Mouse (Mus musculus): ENCODE measurements at regions not wholly inside any gene's neighbourhood (a gene's known extent, or its start where the extent isn't known, plus 50 kb on each side); places are given as distances from the start of the nearest gene placed in this dataset.

- DNase-seq = peak in 1 of 2 experiments; percentile 5
Measured at GRCm38 (mm10) chr10:65244527-65244926, 1154.5 kb upstream of the Lrrtm3 start.

- no peak for DNase-seq
Measured at GRCm38 (mm10) chr10:65224130-65224529, 1134.1 kb upstream of the Lrrtm3 start.

- no peak for DNase-seq
Measured at GRCm38 (mm10) chr10:65221181-65221580, 1131.1 kb upstream of the Lrrtm3 start.

- no peak for DNase-seq
Measured at GRCm38 (mm10) chr10:65219251-65219650, 1129.2 kb upstream of the Lrrtm3 start.

GRCm38 (mm10) chr10:65216226-65216625 is 1126.1 kb upstream of the Lrrtm3 start:
- DNase-seq = no peak

- DNase-seq = no peak
Measured at GRCm38 (mm10) chr10:65215206-65215605, 1125.1 kb upstream of the Lrrtm3 start.

- no peak for DNase-seq
Measured at GRCm38 (mm10) chr10:65183659-65184058, 1093.6 kb upstream of the Lrrtm3 start.

- DNase-seq = no peak
Measured at GRCm38 (mm10) chr10:65182597-65182996, 1092.5 kb upstream of the Lrrtm3 start.

- DNase-seq = no peak
Measured at GRCm38 (mm10) chr10:65179101-65179500, 1089.0 kb upstream of the Lrrtm3 start.

- DNase-seq = no peak
Measured at GRCm38 (mm10) chr10:65154131-65154530, 1064.1 kb upstream of the Lrrtm3 start.

GRCm38 (mm10) chr10:65124940-65125610 is 1035.0 kb upstream of the Lrrtm3 start:
- DNase-seq = no peak

- no peak for DNase-seq
Measured at GRCm38 (mm10) chr10:65118212-65118611, 1028.1 kb upstream of the Lrrtm3 start.

- no peak for DNase-seq
Measured at GRCm38 (mm10) chr10:65114586-65114985, 1024.5 kb upstream of the Lrrtm3 start.

- no peak for DNase-seq
Measured at GRCm38 (mm10) chr10:65110729-65111128, 1020.7 kb upstream of the Lrrtm3 start.

GRCm38 (mm10) chr10:65107413-65107812 is 1017.3 kb upstream of the Lrrtm3 start:
- DNase-seq = no peak

GRCm38 (mm10) chr10:65084446-65084845 is 994.4 kb upstream of the Lrrtm3 start:
- DNase-seq = no peak

- DNase-seq = no peak
Measured at GRCm38 (mm10) chr10:65081638-65082037, 991.6 kb upstream of the Lrrtm3 start.

GRCm38 (mm10) chr10:65058086-65058485 is 968.0 kb upstream of the Lrrtm3 start:
- no peak for DNase-seq
